Mouse (Mus musculus): ENCODE measurements at regions not wholly inside any gene's neighbourhood (a gene's known extent, or its start where the extent isn't known, plus 50 kb on each side); places are given as distances from the start of the nearest gene placed in this dataset.
"Not testable (repeated sequence)": the region's sequence is repeated elsewhere in the genome, so short reads cannot be mapped to it uniquely, and the experiment has no call there.

GRCm38 (mm10) chr9:41886456-41886855, 237.6 kb downstream of the Sorl1 start:
- WGBS, result 94% methylated on average over 13 of the region's 13 CpGs
- not testable (repeated sequence) for H3K27me3 ChIP-seq; ATAC-seq (replicated peaks; ENCODE audit: low FRiP score)

GRCm38 (mm10) chr9:41880457-41880856, 243.6 kb downstream of the Sorl1 start:
- H3K4me1 ChIP-seq, result peaks cover 32% of the 10 kb centered on the region
- no peak overlapping the region for H3K9ac ChIP-seq
- H3K4me2 ChIP-seq, result no peak overlapping the region
- no peaks in the 10 kb centered on the region for H3K36me3 ChIP-seq
- no peak for ATAC-seq (replicated peaks; ENCODE audit: low FRiP score)
- no peak overlapping the region for H3K27ac ChIP-seq
- no peaks in the 10 kb centered on the region for H3K9me3 ChIP-seq (replicated peaks)
- no peak overlapping the region for H3K4me3 ChIP-seq (replicated peaks)
- WGBS, result 83% methylated on average over 3 of the region's 3 CpGs
- H3K27me3 ChIP-seq, result no peaks in the 10 kb centered on the region

More at GRCm38 (mm10) chr9:41886456-41886855, 237.6 kb downstream of the Sorl1 start:
- H3K4me2 ChIP-seq; H3K27ac ChIP-seq; H3K36me3 ChIP-seq; H3K9me3 ChIP-seq (replicated peaks); H3K4me3 ChIP-seq (replicated peaks); H3K9ac ChIP-seq: not testable (repeated sequence)
- peaks cover 24% of the 10 kb centered on the region for H3K4me1 ChIP-seq

- H3K9ac ChIP-seq, result no peak overlapping the region
- peak; percentile 73; the same call in 1 of the 2 replicates for ATAC-seq (replicated peaks; ENCODE audit: low FRiP score)
- H3K27ac ChIP-seq, result peak overlapping the region; percentile 56
- H3K9me3 ChIP-seq (replicated peaks), result no peaks in the 10 kb centered on the region
- no peaks in the 10 kb centered on the region for H3K36me3 ChIP-seq
- H3K4me3 ChIP-seq (replicated peaks), result no peak overlapping the region
- 55% methylated on average over 1 of the region's 1 CpGs for WGBS
- H3K27me3 ChIP-seq, result no peaks in the 10 kb centered on the region
- no peak overlapping the region for H3K4me2 ChIP-seq
- peaks cover 32% of the 10 kb centered on the region for H3K4me1 ChIP-seq
Observed at GRCm38 (mm10) chr9:41879080-41879479, 245.0 kb downstream of the Sorl1 start.

- no peaks in the 10 kb centered on the region for H3K9me3 ChIP-seq (replicated peaks)
- ATAC-seq (replicated peaks; ENCODE audit: low FRiP score), result no peak; the same call in 1 of the 2 replicates
- H3K4me3 ChIP-seq (replicated peaks), result no peak overlapping the region
- H3K9ac ChIP-seq, result no peak overlapping the region
- no peaks in the 10 kb centered on the region for H3K36me3 ChIP-seq
- H3K27ac ChIP-seq, result peak overlapping the region; percentile 78
- peak overlapping the region; percentile 28 for H3K4me2 ChIP-seq
- WGBS, result 49% methylated on average over 5 of the region's 5 CpGs
- H3K4me1 ChIP-seq, result peaks cover 31% of the 10 kb centered on the region
- no peaks in the 10 kb centered on the region for H3K27me3 ChIP-seq
Observed at GRCm38 (mm10) chr9:41861136-41861535, 263.0 kb downstream of the Sorl1 start.

- Histone ChIP-seq H3K4me1 (peaks cover 31% of the 10 kb centered on the region), H3K4me3 (replicated peaks) (no peak overlapping the region), H3K36me3 (no peaks in the 10 kb centered on the region), H3K9me3 (replicated peaks) (no peaks in the 10 kb centered on the region), H3K27me3 (no peaks in the 10 kb centered on the region), H3K9ac (no peak overlapping the region), H3K4me2 (peak overlapping the region; percentile 28), H3K27ac (peak overlapping the region; percentile 78)
- peak; percentile 91 for ATAC-seq (replicated peaks; ENCODE audit: low FRiP score)
- 1% methylated on average over 4 of the region's 4 CpGs for WGBS
Observed at GRCm38 (mm10) chr9:41860681-41861080, 263.4 kb downstream of the Sorl1 start.

- no peak overlapping the region for H3K4me3 ChIP-seq (replicated peaks)
- no peaks in the 10 kb centered on the region for H3K27me3 ChIP-seq
- H3K9ac ChIP-seq, result no peak overlapping the region
- H3K9me3 ChIP-seq (replicated peaks), result no peaks in the 10 kb centered on the region
- no peaks in the 10 kb centered on the region for H3K36me3 ChIP-seq
- 0 out of 2 replicates have a peak overlapping the region, but pooled peaks have one; percentile 28 for H3K4me2 ChIP-seq
- ATAC-seq (replicated peaks; ENCODE audit: low FRiP score), result no peak
- WGBS, result 66% methylated on average over 3 of the region's 3 CpGs
- peaks cover 31% of the 10 kb centered on the region for H3K4me1 ChIP-seq
- peak overlapping the region; percentile 78 for H3K27ac ChIP-seq
Observed at GRCm38 (mm10) chr9:41859780-41860179, 264.3 kb downstream of the Sorl1 start.

- Histone ChIP-seq H3K36me3 (no peaks in the 10 kb centered on the region), H3K27me3 (no peaks in the 10 kb centered on the region), H3K4me2 (no peak overlapping the region), H3K27ac (no peak overlapping the region), H3K4me1 (peaks cover 3% of the 10 kb centered on the region; the same call in 1 of the 2 replicates), H3K9me3 (replicated peaks) (no peaks in the 10 kb centered on the region), H3K4me3 (replicated peaks) (no peak overlapping the region), H3K9ac (no peak overlapping the region)
- 55% methylated on average over 1 of the region's 1 CpGs for WGBS
- ATAC-seq (replicated peaks; ENCODE audit: low FRiP score), result no peak
Observed at GRCm38 (mm10) chr9:41852099-41852498, 272.0 kb downstream of the Sorl1 start.

- no peaks in the 10 kb centered on the region for H3K36me3 ChIP-seq
- ATAC-seq (replicated peaks; ENCODE audit: low FRiP score), result no peak
- no peak overlapping the region for H3K27ac ChIP-seq
- no peak overlapping the region for H3K4me3 ChIP-seq (replicated peaks)
- no peak overlapping the region for H3K4me2 ChIP-seq
- 74% methylated on average over 4 of the region's 4 CpGs for WGBS
- no peak overlapping the region for H3K9ac ChIP-seq
- no peaks in the 10 kb centered on the region for H3K4me1 ChIP-seq
- no peaks in the 10 kb centered on the region for H3K9me3 ChIP-seq (replicated peaks)
- H3K27me3 ChIP-seq, result no peaks in the 10 kb centered on the region
Observed at GRCm38 (mm10) chr9:41849628-41850326, 274.3 kb downstream of the Sorl1 start.

- Histone ChIP-seq H3K9me3 (replicated peaks) (no peaks in the 10 kb centered on the region), H3K4me1 (no peaks in the 10 kb centered on the region), H3K9ac (no peak overlapping the region), H3K27ac (no peak overlapping the region), H3K4me3 (replicated peaks) (no peak overlapping the region), H3K4me2 (no peak overlapping the region), H3K36me3 (no peaks in the 10 kb centered on the region), H3K27me3 (no peaks in the 10 kb centered on the region)
- 86% methylated on average over 3 of the region's 3 CpGs for WGBS
- no peak for ATAC-seq (replicated peaks; ENCODE audit: low FRiP score)
Observed at GRCm38 (mm10) chr9:41844616-41845015, 279.5 kb downstream of the Sorl1 start.

- ATAC-seq (replicated peaks; ENCODE audit: low FRiP score), result no peak
Observed at GRCm38 (mm10) chr9:41834487-41835404, 289.4 kb downstream of the Sorl1 start.

GRCm38 (mm10) chr9:41833408-41833807, 290.7 kb downstream of the Sorl1 start:
- H3K27ac ChIP-seq, result no peak overlapping the region

More at GRCm38 (mm10) chr9:41834487-41835404, 289.4 kb downstream of the Sorl1 start:
- H3K9me3 ChIP-seq (replicated peaks), result no peaks in the 10 kb centered on the region
- 0 out of 2 replicates have a peak overlapping the region, but pooled peaks have one; percentile 23 for H3K27ac ChIP-seq
- peaks cover 11% of the 10 kb centered on the region for H3K4me1 ChIP-seq
- no peaks in the 10 kb centered on the region for H3K36me3 ChIP-seq
- no peak overlapping the region for H3K9ac ChIP-seq
- no peaks in the 10 kb centered on the region for H3K27me3 ChIP-seq
- no peak overlapping the region for H3K4me3 ChIP-seq (replicated peaks)
- 32% methylated on average over 11 of the region's 11 CpGs for WGBS
- no peak overlapping the region for H3K4me2 ChIP-seq

GRCm38 (mm10) chr9:41827356-41827755, 296.7 kb downstream of the Sorl1 start:
- Histone ChIP-seq H3K4me1 (no peaks in the 10 kb centered on the region), H3K27me3 (no peaks in the 10 kb centered on the region), H3K27ac (no peak overlapping the region), H3K4me3 (replicated peaks) (no peak overlapping the region), H3K4me2 (no peak overlapping the region), H3K9me3 (replicated peaks) (no peaks in the 10 kb centered on the region), H3K9ac (no peak overlapping the region), H3K36me3 (no peaks in the 10 kb centered on the region)
- 73% methylated on average over 4 of the region's 4 CpGs for WGBS
- ATAC-seq (replicated peaks; ENCODE audit: low FRiP score), result no peak

More at GRCm38 (mm10) chr9:41833408-41833807, 290.7 kb downstream of the Sorl1 start:
- WGBS, result 97% methylated on average over 1 of the region's 1 CpGs
- Histone ChIP-seq H3K9me3 (replicated peaks) (no peaks in the 10 kb centered on the region), H3K9ac (no peak overlapping the region), H3K4me2 (no peak overlapping the region), H3K4me1 (peaks cover 11% of the 10 kb centered on the region), H3K4me3 (replicated peaks) (no peak overlapping the region), H3K27me3 (no peaks in the 10 kb centered on the region), H3K36me3 (no peaks in the 10 kb centered on the region)
- ATAC-seq (replicated peaks; ENCODE audit: low FRiP score), result no peak

All from kidney, embryonic 15.5 days (tissue).